Mouse (Mus musculus) cerebellum, adult (tissue): ENCODE results near the gene Ddb2.
A peak's percentile ranks its signal among the peaks of the same experiment; 100 is the strongest.
"Not testable (repeated sequence)": the region's sequence is repeated elsewhere in the genome, so short reads cannot be mapped to it uniquely, and the experiment has no call there.

ENCODE experiments used
- ATAC-seq: cut with Nextera tagmentation; 2 replicates; pipeline ENCODE4 v1.9.2; 2017; ENCODE audit warnings: mild to moderate bottlenecking, moderate library complexity, mixed read lengths; ENCODE audit not compliant: insufficient number of reproducible peaks, low FRiP score, low TSS enrichment

Ddb2 gene

GRCm38 (mm10) chr2:91256256-91257125 lies 19.7 kb upstream of the Ddb2 start:
- ATAC-seq = peak; percentile 13; the same call in 1 of the 2 replicates

- 0 out of 2 replicates have a peak, but pooled peaks have one; percentile 28 for ATAC-seq
These were observed 18.9 kb upstream of the Ddb2 start, which contains the start of gene Pacsin3 for GRCm38 (mm10) chr2:91255661-91256150. Gene Pacsin3, plus strand, starts transcription at chr2:91255954.

- ATAC-seq = no peak
These were observed 18.1 kb upstream of the Ddb2 start for GRCm38 (mm10) chr2:91254725-91255380.

- no peak for ATAC-seq
These were observed 15.7 kb upstream of the Ddb2 start for GRCm38 (mm10) chr2:91252512-91252911.

- no peak for ATAC-seq
These were observed 15.2 kb upstream of the Ddb2 start for GRCm38 (mm10) chr2:91252001-91252400.

GRCm38 (mm10) chr2:91248366-91248765 lies 11.6 kb upstream of the Ddb2 start:
- ATAC-seq = no peak

- ATAC-seq = no peak
These were observed 7.9 kb upstream of the Ddb2 start for GRCm38 (mm10) chr2:91244557-91245228.

GRCm38 (mm10) chr2:91243416-91243815 lies 6.6 kb upstream of the Ddb2 start:
- ATAC-seq = no peak

GRCm38 (mm10) chr2:91242547-91242946 lies 5.8 kb upstream of the Ddb2 start:
- no peak for ATAC-seq

GRCm38 (mm10) chr2:91237511-91238080 lies 814 bp upstream of the Ddb2 start:
- not testable (repeated sequence) for ATAC-seq

- ATAC-seq = no peak
These were observed 7.0 kb downstream of the Ddb2 start for GRCm38 (mm10) chr2:91229735-91230134.

- ATAC-seq = no peak
These were observed 13.2 kb downstream of the Ddb2 start for GRCm38 (mm10) chr2:91223614-91224013.

- ATAC-seq = no peak
These were observed 16.3 kb downstream of the Ddb2 start for GRCm38 (mm10) chr2:91220501-91220900.

GRCm38 (mm10) chr2:91217032-91217431 lies 19.8 kb downstream of the Ddb2 start:
- ATAC-seq = no peak

GRCm38 (mm10) chr2:91213311-91213710 lies 23.5 kb downstream of the Ddb2 start:
- ATAC-seq = no peak

GRCm38 (mm10) chr2:91206254-91206775 lies 30.5 kb downstream of the Ddb2 start:
- ATAC-seq = no peak

GRCm38 (mm10) chr2:91202972-91203656 lies 33.7 kb downstream of the Ddb2 start:
- no peak for ATAC-seq

- ATAC-seq = peak; percentile 87
These were observed 34.4 kb downstream of the Ddb2 start, which contains the start of the genes Nr1h3 and Acp2 for GRCm38 (mm10) chr2:91202222-91202971. Gene Nr1h3, minus strand, starts transcription at chr2:91202834. Gene Acp2, plus strand, starts transcription at chr2:91202885.

- no peak for ATAC-seq
These were observed 37.9 kb downstream of the Ddb2 start for GRCm38 (mm10) chr2:91198888-91199287.
